Mouse (Mus musculus): ENCODE measurements around the gene Lrpap1. TPM values are rescaled to one million over a fixed set of nuclear protein-coding genes. Genes with fewer than 3 reads are reported as not detected.

The Lrpap1 gene
- polyA plus RNA-seq, 1 experiment from 2014 or later = 113 TPM

- no peak overlapping the region for H3K4me2 ChIP-seq (replicated peaks)
- H3K36me3 ChIP-seq = no peaks in the 10 kb centered on the region
- no peaks in the 10 kb centered on the region for H3K9me3 ChIP-seq
- H3K27me3 ChIP-seq = no peaks in the 10 kb centered on the region
- H3K4me3 ChIP-seq = no peak overlapping the region
- H3K9ac ChIP-seq = no peak overlapping the region
- H3K4me1 ChIP-seq = peaks cover 3% of the 10 kb centered on the region; the same call in 1 of the 2 replicates
- ATAC-seq (ENCODE audit: insufficient number of reproducible peaks, insufficient read depth, low FRiP score, low TSS enrichment) = no peak
- WGBS = 69% methylated on average over 3 of the region's 3 CpGs
- H3K27ac ChIP-seq = no peak overlapping the region
Observed at GRCm38 (mm10) chr5:35117633-35118032, 12.1 kb upstream of the Lrpap1 start.

DNA sequence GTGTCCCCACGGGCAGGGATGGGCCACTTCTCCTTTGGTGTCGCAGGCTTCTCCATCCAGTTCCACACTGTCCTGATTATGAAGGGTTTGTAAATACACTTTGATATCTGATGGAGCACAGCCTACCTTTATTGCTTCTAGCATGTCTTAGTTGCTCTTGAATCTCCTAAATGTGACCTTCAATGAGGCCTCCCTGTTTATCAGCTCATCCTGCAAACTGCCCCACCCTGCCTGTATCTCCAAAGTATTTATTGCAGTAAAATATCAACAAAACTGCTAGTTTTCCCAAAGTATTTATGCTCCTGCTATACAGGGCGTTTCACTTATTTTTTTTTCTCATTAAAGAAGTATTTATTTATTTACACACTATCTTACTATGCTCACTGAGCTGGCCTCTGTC lies 10.4 kb upstream of the Lrpap1 start:
- H3K4me3 ChIP-seq = no peak overlapping the region
- 80% methylated on average over 3 of the region's 3 CpGs for WGBS
- H3K4me1 ChIP-seq = peaks cover 5% of the 10 kb centered on the region; the same call in 1 of the 2 replicates
- no peak for ATAC-seq (ENCODE audit: insufficient number of reproducible peaks, insufficient read depth, low FRiP score, low TSS enrichment)
- H3K4me2 ChIP-seq (replicated peaks) = no peak overlapping the region
- no peak overlapping the region for H3K27ac ChIP-seq
- H3K36me3 ChIP-seq = no peaks in the 10 kb centered on the region
- no peaks in the 10 kb centered on the region for H3K9me3 ChIP-seq
- H3K9ac ChIP-seq = no peak overlapping the region
- no peaks in the 10 kb centered on the region for H3K27me3 ChIP-seq

- WGBS = 38% methylated on average over 4 of the region's 4 CpGs
- Histone ChIP-seq H3K9me3 (no peaks in the 10 kb centered on the region), H3K27me3 (no peaks in the 10 kb centered on the region), H3K4me2 (replicated peaks) (no peak overlapping the region), H3K4me1 (peaks cover 5% of the 10 kb centered on the region; the same call in 1 of the 2 replicates), H3K4me3 (no peak overlapping the region), H3K36me3 (no peaks in the 10 kb centered on the region), H3K27ac (no peak overlapping the region), H3K9ac (no peak overlapping the region)
- ATAC-seq (ENCODE audit: insufficient number of reproducible peaks, insufficient read depth, low FRiP score, low TSS enrichment) = no peak
Observed at GRCm38 (mm10) chr5:35112444-35112843, 6.9 kb upstream of the Lrpap1 start.

- peaks cover 15% of the 10 kb centered on the region for H3K36me3 ChIP-seq
- 5% methylated on average over 11 of the region's 11 CpGs for WGBS
- peak; percentile 38 for ATAC-seq (ENCODE audit: insufficient number of reproducible peaks, insufficient read depth, low FRiP score, low TSS enrichment)
- H3K9me3 ChIP-seq = no peaks in the 10 kb centered on the region
- H3K4me2 ChIP-seq (replicated peaks) = peak overlapping the region; percentile 69
- H3K27ac ChIP-seq = 0 out of 2 replicates have a peak overlapping the region, but pooled peaks have one; percentile 36
- no peak overlapping the region for H3K9ac ChIP-seq
- H3K27me3 ChIP-seq = no peaks in the 10 kb centered on the region
- peak overlapping the region; percentile 83 for H3K4me3 ChIP-seq
- H3K4me1 ChIP-seq = peaks cover 20% of the 10 kb centered on the region
Observed at GRCm38 (mm10) chr5:35105922-35106298, 344 bp upstream of the Lrpap1 start.

DNA sequence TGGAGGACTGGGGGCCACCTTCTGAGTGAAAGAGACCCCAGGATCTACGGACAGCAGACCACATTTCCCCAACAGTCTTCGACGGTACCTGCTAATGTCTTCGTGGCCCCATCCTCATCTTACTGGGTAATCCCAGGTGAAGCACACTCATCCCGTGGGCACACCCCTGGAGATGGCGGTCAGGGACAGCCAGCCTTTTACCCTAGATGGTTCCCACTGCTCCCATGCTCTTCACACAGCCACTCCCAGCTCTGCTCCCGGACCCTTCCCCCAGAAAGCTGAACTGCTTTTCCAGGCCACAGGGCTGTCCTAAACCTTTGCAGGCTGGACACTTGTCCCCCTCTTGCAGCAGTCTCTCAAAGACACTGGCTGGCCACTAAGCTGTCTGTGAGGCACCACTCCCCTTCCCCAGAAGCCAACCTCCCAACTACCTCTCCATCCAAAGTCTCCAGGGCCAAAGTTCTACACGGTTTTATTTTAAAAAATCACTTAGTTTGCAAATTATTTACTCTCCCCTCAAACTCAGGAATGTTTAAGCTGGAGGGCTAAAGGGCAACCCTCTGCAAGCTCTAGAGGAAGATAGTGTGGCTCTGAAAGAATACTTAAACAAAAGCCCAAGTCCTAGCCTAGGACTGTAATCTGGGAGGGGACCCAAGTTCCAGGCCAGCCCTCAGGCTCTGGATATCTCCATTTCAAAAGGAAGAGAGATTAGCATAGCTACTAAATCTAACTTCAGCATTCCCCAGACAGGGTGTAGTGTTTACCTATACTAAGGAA lies 1.2 kb downstream of the Lrpap1 start:
- no peaks in the 10 kb centered on the region for H3K9me3 ChIP-seq
- peak overlapping the region; percentile 83 for H3K4me3 ChIP-seq
- no peaks in the 10 kb centered on the region for H3K27me3 ChIP-seq
- H3K4me1 ChIP-seq = peaks cover 20% of the 10 kb centered on the region
- H3K4me2 ChIP-seq (replicated peaks) = peak overlapping the region; percentile 69
- H3K9ac ChIP-seq = peak overlapping the region; percentile 5; the same call in 1 of the 2 replicates
- peaks cover 30% of the 10 kb centered on the region for H3K36me3 ChIP-seq
- WGBS = 63% methylated on average over 8 of the region's 8 CpGs
- no peak overlapping the region for H3K27ac ChIP-seq
- ATAC-seq (ENCODE audit: insufficient number of reproducible peaks, insufficient read depth, low FRiP score, low TSS enrichment) = no peak

- peak overlapping the region; percentile 69 for H3K4me2 ChIP-seq (replicated peaks)
- WGBS = 77% methylated on average over 2 of the region's 2 CpGs
- H3K4me3 ChIP-seq = no peak overlapping the region
Observed at GRCm38 (mm10) chr5:35103528-35103927, 2.0 kb downstream of the Lrpap1 start.

DNA sequence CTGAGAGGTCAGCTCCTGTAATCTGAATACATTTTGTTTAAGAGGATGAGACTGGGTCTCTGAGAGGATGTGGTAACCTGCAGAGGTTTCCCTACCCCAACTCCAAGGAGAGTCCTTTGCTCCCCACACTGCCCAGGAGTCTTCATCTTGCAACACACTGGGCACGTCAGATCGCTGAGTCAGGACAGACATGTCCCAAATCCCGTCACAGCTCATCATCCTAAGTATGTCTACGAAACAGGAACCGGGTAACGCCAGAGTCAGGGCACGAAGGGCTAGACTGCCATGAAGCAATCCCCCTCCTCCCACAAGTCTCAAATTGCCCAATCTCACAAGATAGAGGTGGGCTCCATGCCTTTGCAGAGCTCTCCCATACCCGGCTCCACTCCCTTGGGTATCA lies 2.5 kb downstream of the Lrpap1 start:
- no peak overlapping the region for H3K27ac ChIP-seq
- peaks cover 43% of the 10 kb centered on the region for H3K36me3 ChIP-seq
- peaks cover 20% of the 10 kb centered on the region for H3K4me1 ChIP-seq
- H3K27me3 ChIP-seq = no peaks in the 10 kb centered on the region
- H3K9ac ChIP-seq = no peak overlapping the region
- H3K4me3 ChIP-seq = no peak overlapping the region
- no peaks in the 10 kb centered on the region for H3K9me3 ChIP-seq
- no peak overlapping the region for H3K4me2 ChIP-seq (replicated peaks)
- 78% methylated on average over 8 of the region's 8 CpGs for WGBS
- ATAC-seq (ENCODE audit: insufficient number of reproducible peaks, insufficient read depth, low FRiP score, low TSS enrichment) = no peak

More at GRCm38 (mm10) chr5:35103528-35103927, 2.0 kb downstream of the Lrpap1 start:
- H3K9me3 ChIP-seq = no peaks in the 10 kb centered on the region
- H3K36me3 ChIP-seq = peaks cover 38% of the 10 kb centered on the region
- ATAC-seq (ENCODE audit: insufficient number of reproducible peaks, insufficient read depth, low FRiP score, low TSS enrichment) = no peak
- H3K27ac ChIP-seq = no peak overlapping the region
- H3K27me3 ChIP-seq = no peaks in the 10 kb centered on the region
- H3K9ac ChIP-seq = no peak overlapping the region
- peaks cover 20% of the 10 kb centered on the region for H3K4me1 ChIP-seq

DNA sequence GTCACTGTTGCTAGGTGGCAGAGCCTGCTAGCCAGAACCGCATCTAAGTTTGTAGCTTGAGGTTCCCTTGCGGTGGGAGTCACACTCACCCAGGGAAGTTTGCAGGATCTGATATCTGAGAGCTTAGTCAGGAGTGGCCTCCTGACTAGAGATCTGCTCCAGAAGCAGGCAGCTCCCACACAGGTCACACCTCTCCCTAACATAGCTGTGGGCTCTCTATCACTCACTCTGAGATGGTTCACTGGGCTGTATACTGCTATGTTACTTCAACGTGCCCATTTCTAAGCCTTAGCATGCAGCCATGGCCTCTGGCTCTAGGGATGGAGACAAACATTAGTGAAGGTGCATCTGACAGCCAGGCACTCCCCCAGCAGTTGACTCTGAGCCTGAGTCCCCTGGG lies 13.9 kb downstream of the Lrpap1 start:
- 86% methylated on average over 3 of the region's 3 CpGs for WGBS
- Histone ChIP-seq H3K27me3 (no peaks in the 10 kb centered on the region), H3K36me3 (peaks cover 53% of the 10 kb centered on the region), H3K27ac (no peak overlapping the region), H3K9me3 (no peaks in the 10 kb centered on the region), H3K4me2 (replicated peaks) (no peak overlapping the region), H3K9ac (no peak overlapping the region), H3K4me3 (no peak overlapping the region), H3K4me1 (no peaks in the 10 kb centered on the region)
- ATAC-seq (ENCODE audit: insufficient number of reproducible peaks, insufficient read depth, low FRiP score, low TSS enrichment) = no peak

DNA sequence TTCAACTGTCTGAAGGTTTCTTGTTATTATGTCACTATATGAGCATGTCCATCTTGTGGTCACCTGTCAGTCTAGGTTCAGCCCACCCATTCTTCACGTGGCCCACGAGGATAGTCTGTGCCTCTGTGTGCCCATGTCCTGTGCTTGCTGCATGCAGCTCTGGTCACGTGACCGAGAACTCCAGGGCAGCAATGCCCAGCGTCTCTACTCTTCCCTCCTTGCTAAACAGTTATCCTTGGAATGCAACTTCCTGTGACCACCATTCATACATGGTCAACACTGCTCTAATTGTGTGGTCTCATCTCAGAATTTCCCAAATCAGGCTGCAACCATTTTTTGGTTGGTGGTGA lies 16.0 kb downstream of the Lrpap1 start:
- Histone ChIP-seq H3K4me2 (replicated peaks) (no peak overlapping the region), H3K27ac (no peak overlapping the region), H3K27me3 (no peaks in the 10 kb centered on the region), H3K9me3 (no peaks in the 10 kb centered on the region), H3K4me3 (no peak overlapping the region), H3K9ac (no peak overlapping the region), H3K4me1 (no peaks in the 10 kb centered on the region), H3K36me3 (peaks cover 33% of the 10 kb centered on the region)
- ATAC-seq (ENCODE audit: insufficient number of reproducible peaks, insufficient read depth, low FRiP score, low TSS enrichment) = no peak
- WGBS = 78% methylated on average over 5 of the region's 5 CpGs

DNA sequence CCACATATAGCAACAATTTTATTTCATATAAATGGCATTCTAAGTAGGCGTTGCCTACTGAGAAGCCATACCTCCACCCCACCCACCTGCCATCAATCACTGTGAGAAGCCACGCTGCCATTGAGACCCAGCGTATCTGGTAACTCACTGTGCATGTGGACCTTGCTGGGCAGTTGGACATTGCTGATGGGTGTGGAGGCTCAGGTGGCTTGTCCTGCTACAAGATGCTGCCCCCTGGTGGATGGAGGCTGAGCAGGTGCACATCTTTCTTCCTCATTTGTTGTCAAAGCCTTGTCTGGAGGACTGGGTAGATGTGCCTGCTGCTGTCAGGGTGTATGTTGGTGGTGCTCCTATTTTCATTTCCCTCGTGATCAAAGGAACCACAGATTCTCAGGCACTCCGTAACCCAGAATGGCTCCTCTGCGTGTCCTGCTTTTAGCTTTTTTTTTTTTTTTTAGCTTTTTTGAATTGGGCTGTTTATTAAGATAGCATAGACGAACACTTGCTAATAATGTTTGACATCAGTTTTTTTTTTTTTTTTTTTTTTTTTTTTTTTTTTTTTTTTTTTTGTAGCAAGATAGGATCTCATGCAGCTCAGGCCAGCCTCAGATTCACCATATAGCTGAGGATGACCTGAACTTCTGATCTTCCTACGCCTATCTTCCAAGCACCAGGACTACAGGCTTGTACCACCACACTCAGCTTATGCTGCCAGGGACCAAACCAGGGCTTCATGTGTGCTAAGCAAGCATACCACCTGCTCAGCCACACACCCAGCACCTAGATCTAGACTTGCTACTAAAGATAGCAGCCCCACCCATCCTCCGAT lies 16.6 kb downstream of the Lrpap1 start:
- Histone ChIP-seq H3K27me3 (no peaks in the 10 kb centered on the region), H3K9ac (no peak overlapping the region), H3K9me3 (no peaks in the 10 kb centered on the region), H3K4me3 (no peak overlapping the region), H3K4me2 (replicated peaks) (no peak overlapping the region), H3K4me1 (no peaks in the 10 kb centered on the region), H3K27ac (no peak overlapping the region), H3K36me3 (peaks cover 30% of the 10 kb centered on the region)
- ATAC-seq (ENCODE audit: insufficient number of reproducible peaks, insufficient read depth, low FRiP score, low TSS enrichment) = no peak
- 70% methylated on average over 9 of the region's 9 CpGs for WGBS

DNA sequence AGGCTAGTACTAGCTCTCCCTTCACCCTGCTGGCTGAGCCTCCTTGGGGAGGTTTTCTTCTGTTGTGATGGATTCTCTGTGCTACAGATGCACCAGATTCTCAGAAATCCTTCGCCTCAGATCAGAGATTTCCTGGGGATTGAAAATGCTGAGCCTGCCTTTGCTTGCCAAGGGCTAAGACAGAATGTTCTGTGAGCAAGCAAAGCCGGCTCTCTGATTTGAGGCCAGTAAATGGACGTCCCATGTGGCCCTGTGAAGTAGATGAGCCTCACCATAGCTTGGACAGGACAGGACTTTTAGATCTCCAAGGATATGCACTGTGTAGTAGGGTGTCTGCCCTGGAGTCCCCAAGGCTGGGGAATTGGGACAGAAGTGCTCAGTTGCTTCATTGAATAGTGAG lies 20.7 kb downstream of the Lrpap1 start:
- no peaks in the 10 kb centered on the region for H3K36me3 ChIP-seq
- ATAC-seq (ENCODE audit: insufficient number of reproducible peaks, insufficient read depth, low FRiP score, low TSS enrichment) = no peak
- H3K9ac ChIP-seq = no peak overlapping the region
- H3K9me3 ChIP-seq = no peaks in the 10 kb centered on the region
- no peak overlapping the region for H3K4me3 ChIP-seq
- peaks cover 11% of the 10 kb centered on the region for H3K27me3 ChIP-seq
- no peak overlapping the region for H3K27ac ChIP-seq
- 73% methylated on average over 3 of the region's 3 CpGs for WGBS
- no peak overlapping the region for H3K4me2 ChIP-seq (replicated peaks)
- no peaks in the 10 kb centered on the region for H3K4me1 ChIP-seq

DNA sequence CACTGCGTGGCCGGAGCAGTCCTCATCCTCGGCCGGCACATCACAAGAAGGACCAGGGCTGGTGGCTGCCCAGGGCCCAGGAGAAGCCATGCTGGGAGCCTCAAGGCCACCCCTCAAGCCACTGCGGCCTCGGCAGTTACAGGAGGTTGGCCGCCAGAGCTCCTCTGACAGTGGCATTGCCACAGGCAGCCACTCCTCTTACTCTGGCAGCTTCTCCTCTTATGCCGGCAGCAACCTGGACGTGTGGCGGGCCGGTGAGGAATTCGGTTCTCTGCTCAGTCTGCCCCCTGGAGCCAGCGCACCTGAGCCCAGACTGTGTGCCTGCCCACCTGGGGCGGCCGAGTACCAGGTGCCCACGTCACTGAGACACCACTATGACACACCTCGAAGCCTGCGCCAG lies 26.5 kb downstream of the Lrpap1 start:
- Histone ChIP-seq H3K4me3 (no peak overlapping the region), H3K36me3 (no peaks in the 10 kb centered on the region), H3K27ac (no peak overlapping the region), H3K4me1 (peaks cover 5% of the 10 kb centered on the region; the same call in 1 of the 2 replicates), H3K27me3 (peaks cover 38% of the 10 kb centered on the region), H3K9ac (no peak overlapping the region), H3K9me3 (no peaks in the 10 kb centered on the region), H3K4me2 (replicated peaks) (no peak overlapping the region; the same call in 1 of the 2 replicates)
- WGBS = 31% methylated on average over 18 of the region's 18 CpGs
- no peak for ATAC-seq (ENCODE audit: insufficient number of reproducible peaks, insufficient read depth, low FRiP score, low TSS enrichment)

All from embryonic facial prominence, embryonic 12.5 days (tissue).